ENCODE assay signal across 15 mouse cellular contexts in the genomic region with DNA sequence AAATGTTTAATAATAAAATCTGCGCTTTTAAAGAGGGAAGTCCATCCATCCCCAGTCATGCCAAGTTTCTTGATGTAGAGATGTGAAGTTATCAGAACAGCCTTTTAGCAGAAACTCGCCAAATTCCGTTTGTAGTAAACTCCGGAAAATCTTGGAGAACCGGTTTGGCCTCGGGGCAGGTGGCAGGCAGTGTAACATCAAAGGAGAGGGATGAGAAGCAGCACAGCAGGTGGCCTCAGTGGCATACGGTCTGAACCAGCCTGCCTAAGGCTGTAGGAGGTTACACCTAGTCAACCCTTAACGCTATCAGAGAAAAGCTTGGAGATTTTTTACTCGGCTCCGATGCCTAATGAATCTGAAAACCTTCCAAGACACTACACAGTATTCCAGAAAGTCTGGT. TPM values are rescaled to one million over a fixed set of nuclear protein-coding genes. Genes with fewer than 3 reads are reported as not detected.
DNase-seq lines count a peak whose midpoint lies in the region; ATAC-seq lines count a peak whose summit lies in the region.
"Had no signal": no experiment of that assay in that cellular context is flagged by ENCODE, and none has a peak within 500 bp of the region (broad histone marks: within the 10 kb centered on the region; RNA-seq: fewer than 3 reads in every experiment).

No protein-coding gene starts in this region.

- no peak overlapping the region for H3K4me2 ChIP-seq in midbrain, embryonic 14.5 days (ENCODE audit: low read length)
- no peak overlapping the region for H3K4me2 ChIP-seq in stomach, embryonic 14.5 days (replicated peaks; ENCODE audit: low read depth, low read length)
- H3K4me2 ChIP-seq: heart, embryonic 15.5 days; hindbrain, embryonic 13.5 days; kidney, embryonic 15.5 days; midbrain, embryonic 12.5 days; neural tube, embryonic 12.5 days had no signal

- ATAC-seq in midbrain, embryonic 14.5 days (ENCODE audit: low FRiP score, low TSS enrichment): no peak
- ATAC-seq in stomach, embryonic 14.5 days (ENCODE audit: insufficient number of reproducible peaks, insufficient read depth, low FRiP score, low read depth): peak; percentile 69; the same call in 1 of the 2 replicates
- ATAC-seq: forebrain, postnatal 0 days had no signal

- peak; percentile 33 for DNase-seq in midbrain, embryonic 14.5 days
- DNase-seq in midbrain, embryonic 10.5 days (ENCODE audit: low spot score): no peak
- DNase-seq in WW6 (ENCODE audit: low read depth, low spot score): peak; percentile 38
- peak; percentile 55 for DNase-seq in embryonic facial prominence, embryonic 10.5 days (ENCODE audit: low spot score)
- DNase-seq in adipocyte (ENCODE audit: low spot score): no peak
- DNase-seq in layer of hippocampus, postnatal 25 days (ENCODE audit: extremely low spot score in 1 of 2, low spot score in 1 of 2): no peak
- DNase-seq: forebrain, postnatal 0 days; left cerebral cortex, postnatal 4 days had no signal

- WGBS in midbrain, embryonic 14.5 days: 25% methylated on average over 10 of the region's 10 CpGs
- 21% methylated on average over 10 of the region's 10 CpGs for WGBS in midbrain, embryonic 10.5 days
- WGBS in embryonic facial prominence, embryonic 10.5 days: 10% methylated on average over 10 of the region's 10 CpGs
- 14% methylated on average over 10 of the region's 10 CpGs for WGBS in stomach, embryonic 14.5 days

- no peak overlapping the region for H3K9ac ChIP-seq in midbrain, embryonic 14.5 days (replicated peaks; ENCODE audit: low read length)
- H3K9ac ChIP-seq in stomach, embryonic 14.5 days (replicated peaks; ENCODE audit: low read depth, low read length): no peak overlapping the region
- H3K9ac ChIP-seq: forebrain, postnatal 0 days; heart, embryonic 15.5 days; hindbrain, embryonic 13.5 days; kidney, embryonic 15.5 days; midbrain, embryonic 12.5 days; neural tube, embryonic 12.5 days had no signal

- H3K4me3 ChIP-seq in midbrain, embryonic 14.5 days (replicated peaks; ENCODE audit: low read depth, low read length): no peak overlapping the region
- no peak overlapping the region for H3K4me3 ChIP-seq in midbrain, embryonic 10.5 days
- H3K4me3 ChIP-seq in embryonic facial prominence, embryonic 10.5 days: no peak overlapping the region
- H3K4me3 ChIP-seq in stomach, embryonic 14.5 days (ENCODE audit: low read depth, low read length): no peak overlapping the region
- H3K4me3 ChIP-seq: heart, embryonic 15.5 days; hindbrain, embryonic 13.5 days; kidney, embryonic 15.5 days; midbrain, embryonic 12.5 days; neural tube, embryonic 12.5 days had no signal

- no peaks in the 10 kb centered on the region for H3K27me3 ChIP-seq in midbrain, embryonic 14.5 days (ENCODE audit: control insufficient read depth, insufficient read depth, low read length)
- H3K27me3 ChIP-seq in midbrain, embryonic 10.5 days (ENCODE audit: low read depth, poor library complexity, severe bottlenecking): 0 out of 2 replicates have a peak, but pooled peaks cover 4% of the 10 kb centered on the region
- H3K27me3 ChIP-seq in embryonic facial prominence, embryonic 10.5 days (replicated peaks; ENCODE audit: low read depth, poor library complexity, severe bottlenecking): peaks cover 18% of the 10 kb centered on the region; the same call in 1 of the 2 replicates
- no peaks in the 10 kb centered on the region for H3K27me3 ChIP-seq in stomach, embryonic 14.5 days (ENCODE audit: control insufficient read depth, insufficient read depth, low read length)
- H3K27me3 ChIP-seq: CH12.LX; hindbrain, embryonic 13.5 days; kidney, embryonic 15.5 days; midbrain, embryonic 12.5 days; neural tube, embryonic 12.5 days had no signal

- no peaks in the 10 kb centered on the region for H3K36me3 ChIP-seq in midbrain, embryonic 14.5 days (ENCODE audit: control insufficient read depth, insufficient read depth, low read length)
- no peaks in the 10 kb centered on the region for H3K36me3 ChIP-seq in midbrain, embryonic 10.5 days
- H3K36me3 ChIP-seq in embryonic facial prominence, embryonic 10.5 days (replicated peaks): no peaks in the 10 kb centered on the region
- H3K36me3 ChIP-seq in stomach, embryonic 14.5 days (ENCODE audit: control insufficient read depth, insufficient read depth, low read length): no peaks in the 10 kb centered on the region
- H3K36me3 ChIP-seq: heart, embryonic 15.5 days; hindbrain, embryonic 13.5 days; kidney, embryonic 15.5 days; midbrain, embryonic 12.5 days; neural tube, embryonic 12.5 days had no signal

- no peak overlapping the region for H3K27ac ChIP-seq in midbrain, embryonic 14.5 days (replicated peaks; ENCODE audit: low read depth, low read length)
- no peak overlapping the region for H3K27ac ChIP-seq in midbrain, embryonic 10.5 days (replicated peaks)
- no peak overlapping the region for H3K27ac ChIP-seq in embryonic facial prominence, embryonic 10.5 days (replicated peaks)
- peak overlapping the region; percentile 44; the same call in 1 of the 2 replicates for H3K27ac ChIP-seq in stomach, embryonic 14.5 days (ENCODE audit: low read length)
- H3K27ac ChIP-seq: heart, embryonic 15.5 days; hindbrain, embryonic 13.5 days; kidney, embryonic 15.5 days; midbrain, embryonic 12.5 days; neural tube, embryonic 12.5 days had no signal

- H3K4me1 ChIP-seq in midbrain, embryonic 14.5 days (ENCODE audit: control insufficient read depth, insufficient read depth, low read length): no peaks in the 10 kb centered on the region
- H3K4me1 ChIP-seq in midbrain, embryonic 10.5 days: no peaks in the 10 kb centered on the region
- peaks cover 3% of the 10 kb centered on the region; the same call in 1 of the 2 replicates for H3K4me1 ChIP-seq in embryonic facial prominence, embryonic 10.5 days
- 0 out of 2 replicates have a peak, but pooled peaks cover 3% of the 10 kb centered on the region for H3K4me1 ChIP-seq in stomach, embryonic 14.5 days (ENCODE audit: control insufficient read depth, insufficient read depth, low read length)
- H3K4me1 ChIP-seq: hindbrain, embryonic 13.5 days; midbrain, embryonic 12.5 days; neural tube, embryonic 12.5 days had no signal

- H3K9me3 ChIP-seq in midbrain, embryonic 14.5 days (ENCODE audit: control insufficient read depth, low read length): no peaks in the 10 kb centered on the region
- no peaks in the 10 kb centered on the region for H3K9me3 ChIP-seq in midbrain, embryonic 10.5 days (replicated peaks)
- no peaks in the 10 kb centered on the region for H3K9me3 ChIP-seq in embryonic facial prominence, embryonic 10.5 days
- H3K9me3 ChIP-seq in stomach, embryonic 14.5 days (ENCODE audit: control insufficient read depth, low read depth, low read length): no peaks in the 10 kb centered on the region
- H3K9me3 ChIP-seq: heart, embryonic 15.5 days; hindbrain, embryonic 13.5 days; kidney, embryonic 15.5 days; midbrain, embryonic 12.5 days; neural tube, embryonic 12.5 days had no signal

RNA-seq across cellular contexts. Expression of a gene that starts 12.5 kb away (rescaled TPM):
- polyA plus RNA-seq in midbrain, embryonic 14.5 days (2014; fragmentation: Nextera tagmentation; extraction: Ambion mirVana): 1.3 and 1.5 TPM in 2 replicates
- 0.21 TPM in 2 replicates for polyA plus RNA-seq in midbrain, embryonic 10.5 days (2016; fragmentation: Nextera tagmentation; extraction: Ambion mirVana)
- 0.23 and 0.79 TPM in 2 replicates for polyA plus RNA-seq in embryonic facial prominence, embryonic 10.5 days (2016; fragmentation: Nextera tagmentation; extraction: Ambion mirVana)
- polyA plus RNA-seq in stomach, embryonic 14.5 days (2014; fragmentation: Nextera tagmentation; extraction: Ambion mirVana): 3.9 and 4.1 TPM in 2 replicates
- total RNA-seq in layer of hippocampus, postnatal 25 days (2021): 10 to 100 TPM; 11.9 to 20.7 TPM

RNA-seq across cellular contexts. Expression of a gene that starts 18.0 kb away (rescaled TPM):
- 12.1 and 16.5 TPM in 2 replicates for polyA plus RNA-seq in midbrain, embryonic 14.5 days (2014; fragmentation: Nextera tagmentation; extraction: Ambion mirVana)
- 7.1 and 8.2 TPM in 2 replicates for polyA plus RNA-seq in midbrain, embryonic 10.5 days (2016; fragmentation: Nextera tagmentation; extraction: Ambion mirVana)
- 5.6 and 6.0 TPM in 2 replicates for polyA plus RNA-seq in embryonic facial prominence, embryonic 10.5 days (2016; fragmentation: Nextera tagmentation; extraction: Ambion mirVana)
- polyA plus RNA-seq in stomach, embryonic 14.5 days (2014; fragmentation: Nextera tagmentation; extraction: Ambion mirVana): 9.3 and 10.6 TPM in 2 replicates
- total RNA-seq in layer of hippocampus, postnatal 25 days (2021): 10 to 100 TPM; 60.6 to 61.7 TPM

Comparison
In these comparisons a context has a peak if more than half of its experiments do, and no peak if none do; other contexts are left out.
1. DNase-seq: peak in midbrain, embryonic 14.5 days (single experiment), WW6 (single experiment) and embryonic facial prominence, embryonic 10.5 days (single experiment); none in midbrain, embryonic 10.5 days (single experiment), adipocyte (single experiment) and layer of hippocampus, postnatal 25 days (0 of 2).